Mouse (Mus musculus) subcutaneous adipose tissue, adult 2 months (tissue): ENCODE measurements around the gene Stard3nl. TPM values are rescaled to one million over a fixed set of nuclear protein-coding genes. Genes with fewer than 3 reads are reported as not detected.

ENCODE experiments used
- polyA plus RNA-seq: library from polyadenylated mRNA; depleted of rRNA; stranded (reverse); fragments of >200 nt; gene quantifications from 2 replicates; pipeline ENCODE4 v1.2.3, GENCODE M21; 2012; ENCODE audit warnings: low replicate concordance; rRNA removed

The Stard3nl gene
- 19.1 and 36.6 TPM in 2 replicates for polyA plus RNA-seq

DNA sequence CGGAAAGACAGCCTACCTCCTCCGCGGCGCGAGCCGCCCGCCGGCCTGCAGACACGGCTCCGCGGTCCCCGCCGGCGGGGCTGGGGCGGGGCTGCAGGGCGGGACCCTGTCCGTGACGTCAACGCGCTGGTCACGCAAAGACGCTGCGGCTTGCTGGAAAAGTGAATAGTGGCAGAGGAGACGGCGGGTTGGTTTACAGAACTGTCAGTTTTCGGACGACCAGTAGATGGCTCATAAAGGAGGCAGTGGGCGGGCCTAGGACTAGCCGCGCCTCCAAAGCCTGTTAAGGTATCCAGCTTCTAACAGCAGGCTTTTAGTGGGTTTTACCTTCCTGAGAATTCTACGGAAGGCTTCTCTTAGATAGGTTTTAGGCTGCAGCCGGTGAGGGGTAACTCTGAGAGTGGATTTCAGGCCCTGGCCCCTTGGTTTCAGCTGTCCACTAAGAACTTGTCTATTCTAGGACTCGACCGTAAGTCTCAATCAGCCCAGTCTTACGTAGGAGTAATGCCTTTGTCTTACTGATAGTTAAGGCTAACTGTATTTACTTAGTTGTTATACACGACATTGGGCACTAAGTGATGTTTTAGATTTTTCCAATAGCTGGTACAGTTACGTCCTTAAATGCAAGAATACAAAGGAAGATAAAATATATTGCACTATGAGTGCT is at the start of gene Stard3nl:
Gene Stard3nl (minus strand): TSS at position 108 of the 667 bp plus-strand sequence.

Other genes starting within 250 kb of the Stard3nl start
- 14.1 and 50.9 TPM in 2 replicates for gene Epdr1, start 224.1 kb upstream of the Stard3nl start, polyA plus RNA-seq
- 26.5 and 75.4 TPM in 2 replicates for gene Sfrp4, start 227.3 kb upstream of the Stard3nl start, polyA plus RNA-seq